Mouse (Mus musculus): ENCODE data around the gene Fgd3. TPM values are rescaled to one million over a fixed set of nuclear protein-coding genes. Genes with fewer than 3 reads are reported as not detected.

Gene Fgd3
- polyA plus RNA-seq, 1 experiment = 4.1 TPM

DNA sequence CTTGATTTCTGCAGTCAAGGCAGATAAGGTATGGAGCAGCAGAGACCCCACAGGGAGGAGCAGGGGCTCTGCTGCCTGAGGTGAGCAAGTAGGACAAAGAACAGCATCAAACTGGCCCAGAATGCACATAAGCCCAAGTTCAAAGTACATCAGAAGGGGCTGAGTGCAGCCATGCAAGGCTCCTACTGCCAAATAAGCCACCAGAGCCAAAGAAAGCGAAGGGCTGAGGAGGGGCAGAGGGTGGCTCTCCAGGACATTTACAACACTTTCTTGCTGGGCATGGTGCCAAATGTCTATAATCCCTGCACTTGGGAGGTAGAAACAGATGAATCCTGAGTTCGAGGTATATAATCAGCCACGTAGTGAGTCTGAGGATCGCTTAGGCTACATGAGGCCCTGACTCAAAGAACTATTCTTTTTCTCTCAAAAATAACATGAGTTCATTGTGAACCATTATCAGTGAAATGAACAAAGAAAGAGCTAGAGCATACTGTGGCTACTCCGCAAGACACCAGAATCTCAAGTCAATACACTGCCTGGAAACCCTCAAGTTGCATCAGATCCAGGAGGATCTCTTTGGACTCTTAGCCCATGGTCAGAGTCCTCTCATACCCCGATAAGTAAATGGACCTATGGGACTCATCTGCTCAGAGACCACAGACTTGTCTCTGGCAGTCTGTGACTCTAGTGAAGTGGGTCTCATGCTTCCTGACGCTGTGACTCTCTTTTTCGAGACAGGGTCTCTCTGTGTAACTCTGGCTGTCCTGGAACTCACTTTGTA lies 86.1 kb downstream of the Fgd3 start:
- DNase-seq = no peak
- WGBS = 90% methylated on average over 8 of the region's 8 CpGs
- no peaks in the 10 kb centered on the region for H3K4me1 ChIP-seq (ENCODE audit: control insufficient read depth, insufficient read depth, low read length)

DNA sequence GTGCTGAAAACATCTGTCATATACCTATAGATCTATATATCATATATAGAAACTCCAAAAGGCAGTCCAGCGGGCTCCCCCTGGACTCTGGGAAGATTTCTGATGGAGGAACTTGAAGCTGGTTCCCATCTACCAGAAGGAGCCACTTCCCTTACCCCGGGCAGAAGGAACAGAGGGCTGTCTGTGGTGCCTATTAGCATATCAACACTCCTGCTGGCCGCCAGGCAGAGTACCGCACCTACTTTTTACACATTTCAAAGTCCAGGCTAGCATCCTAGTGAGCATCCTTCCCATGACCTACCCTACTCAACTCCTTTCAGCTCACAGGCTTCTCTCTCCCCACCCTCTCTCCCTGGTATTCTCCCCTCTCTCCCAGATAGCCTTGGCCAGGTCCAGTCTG lies 94.5 kb downstream of the Fgd3 start:
- H3K4me1 ChIP-seq (ENCODE audit: control insufficient read depth, insufficient read depth, low read length) = no peaks in the 10 kb centered on the region
- TF ChIP-seq CTCF (IDR thresholded peaks at IDR 0.05; ENCODE audit: insufficient read depth, low read length) (no peak), POLR2A (IDR thresholded peaks at IDR 0.05; ENCODE audit: borderline replicate concordance, extremely low read depth, low read depth, low read length) (no peak)
- 57% methylated on average over 4 of the region's 4 CpGs for WGBS
- no peak overlapping the region for H3K4me3 ChIP-seq (replicated peaks; ENCODE audit: extremely low read depth, low read depth, low read length)
- DNase-seq = no peak

More for the DNA sequence above, 86.1 kb downstream of the Fgd3 start:
- TF ChIP-seq CTCF (IDR thresholded peaks at IDR 0.05; ENCODE audit: insufficient read depth, low read length) = no peak
- TF ChIP-seq POLR2A (IDR thresholded peaks at IDR 0.05; ENCODE audit: borderline replicate concordance, extremely low read depth, low read depth, low read length) = no peak
- no peak overlapping the region for H3K4me3 ChIP-seq (replicated peaks; ENCODE audit: extremely low read depth, low read depth, low read length)

DNA sequence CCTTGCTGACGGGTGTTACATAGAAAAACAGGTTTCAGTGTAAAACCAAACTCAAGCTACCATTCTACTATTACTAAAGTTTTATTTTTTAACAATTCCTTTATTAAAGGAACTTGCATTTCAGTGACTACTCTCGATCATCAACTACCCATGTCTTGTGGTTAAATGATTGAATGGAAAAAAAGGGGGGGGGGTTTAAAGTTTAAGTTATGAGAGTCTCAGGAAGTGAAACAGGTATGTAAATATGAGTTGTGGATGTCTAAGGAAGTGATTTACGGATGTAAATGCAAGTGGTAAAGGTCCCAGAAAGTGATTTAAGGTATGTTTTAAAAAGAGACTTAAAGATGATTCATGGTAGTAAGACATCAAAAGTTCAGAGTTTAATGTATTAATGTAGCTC lies 95.0 kb downstream of the Fgd3 start:
- no peak for DNase-seq
- TF ChIP-seq POLR2A (IDR thresholded peaks at IDR 0.05; ENCODE audit: borderline replicate concordance, extremely low read depth, low read depth, low read length) = no peak
- no peak for TF ChIP-seq CTCF (IDR thresholded peaks at IDR 0.05; ENCODE audit: insufficient read depth, low read length)
- whole genome bisulfite sequencing = 69% methylated on average over 3 of the region's 3 CpGs
- H3K4me3 ChIP-seq (replicated peaks; ENCODE audit: extremely low read depth, low read depth, low read length) = no peak overlapping the region
- H3K4me1 ChIP-seq (ENCODE audit: control insufficient read depth, insufficient read depth, low read length) = no peaks in the 10 kb centered on the region

DNA sequence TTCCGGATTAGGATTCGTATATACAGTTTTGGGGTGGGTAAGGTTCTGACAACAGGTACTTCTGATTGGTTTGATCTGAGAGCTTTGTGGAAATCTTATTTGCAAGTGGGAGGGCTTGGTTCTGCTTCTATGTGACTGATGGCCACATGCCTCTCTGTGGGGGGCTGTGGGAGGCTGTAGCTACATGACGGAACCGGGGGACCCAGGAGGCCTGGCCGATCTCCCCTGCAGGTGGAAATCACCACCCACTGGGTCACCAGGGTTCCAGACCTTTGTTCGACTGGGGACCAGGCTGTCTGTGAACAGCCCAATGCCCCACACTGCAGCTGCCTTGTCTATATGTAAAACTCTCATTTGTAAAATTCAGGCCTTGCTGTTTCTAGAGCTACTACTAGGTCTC lies 95.4 kb downstream of the Fgd3 start:
- no peak for DNase-seq
- H3K4me1 ChIP-seq (ENCODE audit: control insufficient read depth, insufficient read depth, low read length) = no peaks in the 10 kb centered on the region
- no peak overlapping the region for H3K4me3 ChIP-seq (replicated peaks; ENCODE audit: extremely low read depth, low read depth, low read length)
- TF ChIP-seq POLR2A (IDR thresholded peaks at IDR 0.05; ENCODE audit: borderline replicate concordance, extremely low read depth, low read depth, low read length) (no peak), CTCF (IDR thresholded peaks at IDR 0.05; ENCODE audit: insufficient read depth, low read length) (no peak)
- 55% methylated on average over 6 of the region's 6 CpGs for WGBS

DNA sequence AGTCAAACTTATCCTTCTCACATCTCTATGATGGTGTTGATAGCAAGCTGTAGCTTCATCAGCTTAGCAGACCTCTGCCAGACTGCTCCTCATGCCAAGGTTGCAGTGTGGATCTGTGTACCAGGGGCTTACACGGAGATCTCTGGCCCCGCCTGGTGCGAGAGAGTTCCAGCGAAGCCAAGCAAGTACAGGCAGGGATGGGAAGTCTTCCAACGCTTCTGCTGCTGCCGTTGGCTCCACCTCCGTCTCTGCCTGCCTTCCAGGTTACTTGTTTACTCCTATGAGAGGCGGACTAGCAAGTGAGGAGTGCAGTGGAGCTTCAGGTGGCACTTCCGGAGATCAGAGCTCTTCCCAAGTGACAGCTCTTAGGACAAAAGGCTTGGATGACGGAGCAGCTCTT lies 95.8 kb downstream of the Fgd3 start:
- 16% methylated on average over 10 of the region's 10 CpGs for WGBS
- H3K4me3 ChIP-seq (replicated peaks; ENCODE audit: extremely low read depth, low read depth, low read length) = no peak overlapping the region
- no peak for TF ChIP-seq POLR2A (IDR thresholded peaks at IDR 0.05; ENCODE audit: borderline replicate concordance, extremely low read depth, low read depth, low read length)
- TF ChIP-seq CTCF (IDR thresholded peaks at IDR 0.05; ENCODE audit: insufficient read depth, low read length) = no peak
- H3K4me1 ChIP-seq (ENCODE audit: control insufficient read depth, insufficient read depth, low read length) = no peaks in the 10 kb centered on the region
- no peak for DNase-seq

DNA sequence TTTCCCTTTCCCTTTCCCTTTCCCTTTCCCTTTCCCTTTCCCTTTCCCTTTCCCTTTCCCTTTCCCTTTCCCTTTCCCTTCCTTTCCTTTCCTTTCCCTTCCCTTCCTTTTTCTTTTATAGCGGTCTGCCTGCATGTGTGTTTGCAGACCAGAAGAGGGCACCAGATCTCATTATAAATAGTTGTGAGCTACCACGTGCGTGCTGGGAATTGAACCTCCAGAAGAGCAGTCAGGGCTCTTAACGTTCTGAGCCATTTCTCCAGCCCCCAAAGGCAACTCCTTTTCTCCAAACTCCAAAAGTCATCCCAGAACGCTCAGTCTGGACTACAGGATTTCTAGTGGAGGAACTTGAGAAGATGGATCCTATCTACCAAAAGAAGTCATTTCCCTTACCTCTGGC lies 99.2 kb downstream of the Fgd3 start:
- DNase-seq = no peak
- WGBS = 35% methylated on average over 5 of the region's 5 CpGs
- no peak overlapping the region for H3K4me3 ChIP-seq (replicated peaks; ENCODE audit: extremely low read depth, low read depth, low read length)
- TF ChIP-seq POLR2A (IDR thresholded peaks at IDR 0.05; ENCODE audit: borderline replicate concordance, extremely low read depth, low read depth, low read length) = no peak
- peaks cover 4% of the 10 kb centered on the region; the same call in 1 of the 2 replicates for H3K4me1 ChIP-seq (ENCODE audit: control insufficient read depth, insufficient read depth, low read length)

DNA sequence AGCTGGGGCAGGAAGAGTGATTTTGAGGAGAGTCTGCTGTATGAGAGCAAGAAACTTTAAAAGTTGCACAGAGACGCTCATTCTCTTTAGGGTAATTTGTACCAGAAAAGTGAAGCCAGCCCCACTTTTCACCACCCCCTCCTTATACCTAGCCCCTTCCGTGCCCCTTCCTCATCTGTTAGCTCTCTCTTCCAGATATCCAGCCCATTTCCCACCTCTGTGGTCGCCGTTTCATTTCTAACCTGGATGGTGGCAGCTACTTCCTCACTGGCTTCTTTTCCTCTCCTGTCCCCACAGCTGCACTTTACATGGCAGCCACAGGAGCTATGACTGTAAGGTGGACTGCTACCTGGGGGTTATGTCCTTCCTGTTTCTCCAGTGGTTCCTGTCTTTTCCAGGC lies 100.7 kb downstream of the Fgd3 start:
- DNase-seq = no peak
- H3K4me1 ChIP-seq (ENCODE audit: control insufficient read depth, insufficient read depth, low read length) = peaks cover 10% of the 10 kb centered on the region; the same call in 1 of the 2 replicates
- TF ChIP-seq POLR2A (IDR thresholded peaks at IDR 0.05; ENCODE audit: borderline replicate concordance, extremely low read depth, low read depth, low read length) (no peak), CTCF (IDR thresholded peaks at IDR 0.05; ENCODE audit: insufficient read depth, low read length) (no peak)
- H3K4me3 ChIP-seq (replicated peaks; ENCODE audit: extremely low read depth, low read depth, low read length) = no peak overlapping the region
- 81% methylated on average over 4 of the region's 4 CpGs for WGBS

DNA sequence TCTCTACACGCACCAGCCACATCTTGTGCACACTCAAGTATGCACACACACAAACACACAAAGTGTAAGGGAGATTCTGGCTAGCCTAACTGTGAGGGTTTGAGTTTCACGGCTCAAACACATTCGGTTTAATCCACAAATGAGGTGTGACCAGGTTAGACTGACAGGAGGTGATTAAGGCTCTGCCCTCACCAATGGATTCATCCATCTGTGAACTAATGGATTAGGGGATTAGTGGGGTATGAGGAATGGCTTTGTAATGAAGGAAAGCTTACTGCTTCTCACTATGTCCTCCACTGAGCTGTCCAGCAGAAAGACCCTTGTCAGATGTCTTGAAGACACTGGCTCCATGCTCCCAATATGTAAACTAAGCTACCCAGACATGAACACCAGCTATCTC lies 101.5 kb downstream of the Fgd3 start:
- no peak for TF ChIP-seq CTCF (IDR thresholded peaks at IDR 0.05; ENCODE audit: insufficient read depth, low read length)
- no peak for TF ChIP-seq POLR2A (IDR thresholded peaks at IDR 0.05; ENCODE audit: borderline replicate concordance, extremely low read depth, low read depth, low read length)
- 69% methylated on average over 3 of the region's 3 CpGs for WGBS
- DNase-seq = no peak
- H3K4me1 ChIP-seq (ENCODE audit: control insufficient read depth, insufficient read depth, low read length) = peaks cover 16% of the 10 kb centered on the region
- H3K4me3 ChIP-seq (replicated peaks; ENCODE audit: extremely low read depth, low read depth, low read length) = no peak overlapping the region

DNA sequence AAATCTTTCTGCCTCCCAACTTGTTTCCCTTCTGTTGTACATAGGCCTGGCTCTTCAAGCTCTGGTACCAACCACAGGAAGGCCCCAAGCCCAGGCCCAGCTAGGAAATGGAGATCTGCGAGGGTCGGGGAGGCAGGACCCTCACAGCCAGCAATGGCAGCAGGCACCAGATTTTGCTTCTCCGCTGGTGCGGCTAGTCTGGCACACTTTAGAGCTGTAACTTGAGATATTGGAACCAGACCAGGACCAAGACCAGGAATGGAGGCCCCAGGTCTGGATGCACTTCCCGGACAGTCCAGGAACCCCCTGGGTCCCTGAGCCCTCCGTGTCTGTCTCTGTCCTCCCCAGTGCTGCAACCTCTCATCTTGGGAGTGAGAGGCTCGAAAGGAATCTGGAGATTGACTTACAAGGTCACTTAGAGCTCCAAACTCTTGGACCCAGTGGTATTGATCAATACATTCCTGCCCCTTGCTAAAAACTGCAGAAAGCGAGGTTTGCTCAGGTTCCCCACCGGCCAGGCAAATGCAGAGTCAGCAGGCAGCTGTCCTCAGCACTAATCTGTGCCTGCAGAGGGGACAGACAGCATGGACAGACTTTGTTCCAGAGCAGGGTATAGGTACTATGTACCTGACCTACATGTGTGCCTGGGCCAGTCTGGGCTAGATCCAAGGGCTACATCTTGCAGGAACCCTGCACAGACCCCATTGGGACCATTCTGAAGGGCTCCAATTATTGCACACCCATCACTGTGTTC lies 103.1 kb downstream of the Fgd3 start:
- WGBS = 83% methylated on average over 9 of the region's 9 CpGs
- H3K4me1 ChIP-seq (ENCODE audit: control insufficient read depth, insufficient read depth, low read length) = peaks cover 19% of the 10 kb centered on the region
- TF ChIP-seq CTCF (IDR thresholded peaks at IDR 0.05; ENCODE audit: insufficient read depth, low read length) = no peak
- TF ChIP-seq POLR2A (IDR thresholded peaks at IDR 0.05; ENCODE audit: borderline replicate concordance, extremely low read depth, low read depth, low read length) = no peak
- no peak overlapping the region for H3K4me3 ChIP-seq (replicated peaks; ENCODE audit: extremely low read depth, low read depth, low read length)
- DNase-seq = no peak

DNA sequence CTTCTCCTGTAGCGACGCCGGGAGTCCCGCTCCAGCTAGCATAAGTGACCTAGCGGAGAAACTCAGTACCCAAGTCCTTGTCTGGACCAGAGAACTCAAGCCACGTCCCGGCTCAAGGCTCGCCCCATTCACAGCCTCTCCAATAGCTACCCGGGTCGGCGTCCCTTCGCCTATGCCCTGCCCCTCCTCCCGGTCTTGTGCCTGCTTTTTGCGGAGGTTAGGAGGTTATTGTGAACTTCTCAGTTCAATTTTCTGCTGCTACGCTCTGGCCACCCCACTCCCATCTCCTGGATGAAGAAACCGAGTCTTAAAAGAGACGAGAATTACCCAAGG lies 103.9 kb downstream of the Fgd3 start:
- 4% methylated on average over 17 of the region's 17 CpGs for whole genome bisulfite sequencing
- H3K4me1 ChIP-seq (ENCODE audit: control insufficient read depth, insufficient read depth, low read length) = peaks cover 19% of the 10 kb centered on the region
- peak overlapping the region; percentile 73 for H3K4me3 ChIP-seq (replicated peaks; ENCODE audit: extremely low read depth, low read depth, low read length)
- DNase-seq = no peak
- TF ChIP-seq POLR2A (IDR thresholded peaks at IDR 0.05; ENCODE audit: borderline replicate concordance, extremely low read depth, low read depth, low read length) = no peak
- no peak for TF ChIP-seq CTCF (IDR thresholded peaks at IDR 0.05; ENCODE audit: insufficient read depth, low read length)

All from lung, adult 2 months (tissue).